Mouse (Mus musculus) forebrain, embryonic 14.5 days (tissue): Measurements from ENCODE around the gene Olfr286. TPM values are rescaled to one million over a fixed set of nuclear protein-coding genes. Genes with fewer than 3 reads are reported as not detected.

Experiments used
- ATAC-seq: fragments of 200-750 bp; cut with Nextera tagmentation; 2 replicates; pipeline ENCODE4 v1.8.0; 2017; ENCODE audit warnings: mild to moderate bottlenecking, moderate library complexity
- DNase-seq: peaks from one replicate; pipeline ENCODE4 v3.0.0-alpha.2; 2015; ENCODE audit warnings: low spot score
- H3K27ac ChIP-seq: fragments of 300-500 bp; sonication (generic); 2 replicates; pipeline ENCODE4 v1.5.1; 2014; ENCODE audit warnings: low read depth, mild to moderate bottlenecking, control low read depth, low read length, moderate library complexity
- H3K27me3 ChIP-seq: fragments of 300-500 bp; sonication (generic); replicated peaks from 2 replicates; pipeline ENCODE4 v1.6.1; 2014; ENCODE audit warnings: low read length, control low read depth, mixed read lengths; ENCODE audit not compliant: control insufficient read depth, insufficient read depth
- H3K36me3 ChIP-seq: fragments of 300-500 bp; sonication (generic); 2 replicates; pipeline ENCODE4 v1.6.1; 2014; ENCODE audit warnings: low read length, control low read depth; ENCODE audit not compliant: control insufficient read depth, insufficient read depth
- H3K4me1 ChIP-seq: fragments of 300-500 bp; sonication (generic); 2 replicates; pipeline ENCODE4 v1.6.1; 2014; ENCODE audit warnings: antibody characterized with exemption, low read length, control low read depth; ENCODE audit not compliant: control insufficient read depth, insufficient read depth
- H3K4me2 ChIP-seq: fragments of 300-500 bp; sonication (generic); 2 replicates; pipeline ENCODE4 v1.6.1; 2014; ENCODE audit warnings: mild to moderate bottlenecking, control low read depth, low read length
- H3K4me3 ChIP-seq: fragments of 300-500 bp; sonication (generic); 2 replicates; pipeline ENCODE4 v1.5.1; 2014; ENCODE audit warnings: low read depth, low read length, control low read depth
- H3K9ac ChIP-seq: fragments of 300-500 bp; sonication (generic); 2 replicates; pipeline ENCODE4 v1.6.1; 2014; ENCODE audit warnings: mild to moderate bottlenecking, low read length, control low read depth, moderate library complexity
- H3K9me3 ChIP-seq: fragments of 300-500 bp; sonication (generic); replicated peaks from 2 replicates; pipeline ENCODE4 v1.6.1; 2016; ENCODE audit warnings: low read length, control low read depth, mixed read lengths; ENCODE audit not compliant: control insufficient read depth
- WGBS: fragments of 180-500 bp; shearing (Covaris S2); extraction: QIAGEN DNeasy Blood & Tissue Kit; methylation state at CpG from one replicate; pipeline ENCODE4 v1.1.7; 2014; 5-methylcytosine and 5-hydroxymethylcytosine counted together
- polyA plus RNA-seq: library from polyadenylated mRNA; unstranded; fragments of >200 nt; fragmentation: Nextera tagmentation; extraction: Ambion mirVana; gene quantifications from 2 replicates; pipeline ENCODE4 v1.2.1, GENCODE M21; 2014

The Olfr286 gene
- not detected in 2 replicates for polyA plus RNA-seq

GRCm38 (mm10) chr15:98234350-98234749 lies at the start of gene Olfr286:
Olfr286 (minus strand) TSS chr15:98234450.
- Histone ChIP-seq H3K4me3 (no peak within 1 kb of the TSS), H3K4me1 (no peaks in the 10 kb centered on the region), H3K36me3 (no peaks in the 10 kb centered on the region), H3K9me3 (no peaks in the 10 kb centered on the region), H3K4me2 (no peak within 1 kb of the TSS), H3K27ac (no peak within 1 kb of the TSS), H3K9ac (no peak within 1 kb of the TSS), H3K27me3 (no peaks in the 10 kb centered on the region)
- WGBS, result 89% methylated on average over 4 of the region's 4 CpGs
- DNase-seq, result no peak
- no peak for ATAC-seq

GRCm38 (mm10) chr15:98257776-98258175 lies 23.5 kb upstream of the Olfr286 start:
- Histone ChIP-seq H3K9me3 (no peaks in the 10 kb centered on the region), H3K4me3 (no peak overlapping the region), H3K27me3 (no peaks in the 10 kb centered on the region), H3K4me1 (no peaks in the 10 kb centered on the region), H3K9ac (no peak overlapping the region), H3K4me2 (no peak overlapping the region), H3K27ac (no peak overlapping the region), H3K36me3 (no peaks in the 10 kb centered on the region)
- ATAC-seq (no peak), DNase-seq (no peak)
- WGBS, result 86% methylated on average over 7 of the region's 7 CpGs

GRCm38 (mm10) chr15:98257193-98257592 lies 22.9 kb upstream of the Olfr286 start, which contains the start of gene H1fnt:
H1fnt (minus strand) TSS chr15:98257293.
- DNase-seq, result no peak
- Histone ChIP-seq H3K36me3 (no peaks in the 10 kb centered on the region), H3K4me3 (no peak within 1 kb of the TSS), H3K27me3 (no peaks in the 10 kb centered on the region), H3K27ac (no peak within 1 kb of the TSS), H3K9ac (no peak within 1 kb of the TSS), H3K9me3 (no peaks in the 10 kb centered on the region), H3K4me1 (no peaks in the 10 kb centered on the region), H3K4me2 (no peak within 1 kb of the TSS)
- ATAC-seq, result no peak
- 91% methylated on average over 8 of the region's 8 CpGs for WGBS

GRCm38 (mm10) chr15:98256271-98256670 lies 22.0 kb upstream of the Olfr286 start:
- 95% methylated on average over 13 of the region's 13 CpGs for WGBS
- Histone ChIP-seq H3K9ac (no peak overlapping the region), H3K4me2 (no peak overlapping the region), H3K4me1 (no peaks in the 10 kb centered on the region), H3K36me3 (no peaks in the 10 kb centered on the region), H3K27me3 (no peaks in the 10 kb centered on the region), H3K27ac (no peak overlapping the region), H3K4me3 (no peak overlapping the region), H3K9me3 (no peaks in the 10 kb centered on the region)
- ATAC-seq (no peak), DNase-seq (no peak)

GRCm38 (mm10) chr15:98235442-98235841 lies 1.2 kb upstream of the Olfr286 start:
- Histone ChIP-seq H3K4me1 (no peaks in the 10 kb centered on the region), H3K9ac (no peak overlapping the region), H3K27ac (no peak overlapping the region), H3K4me3 (no peak overlapping the region), H3K4me2 (no peak overlapping the region), H3K9me3 (no peaks in the 10 kb centered on the region), H3K36me3 (no peaks in the 10 kb centered on the region), H3K27me3 (no peaks in the 10 kb centered on the region)
- DNase-seq (no peak), ATAC-seq (no peak)
- 93% methylated on average over 4 of the region's 4 CpGs for WGBS

- WGBS, result 67% methylated on average over 7 of the region's 7 CpGs
- ATAC-seq (no peak), DNase-seq (no peak)
- Histone ChIP-seq H3K9me3 (no peaks in the 10 kb centered on the region), H3K36me3 (no peaks in the 10 kb centered on the region), H3K4me1 (no peaks in the 10 kb centered on the region), H3K27me3 (no peaks in the 10 kb centered on the region), H3K27ac (no peak overlapping the region), H3K4me3 (no peak overlapping the region), H3K4me2 (no peak overlapping the region), H3K9ac (no peak overlapping the region)
Observed at GRCm38 (mm10) chr15:98226096-98226495, 8.2 kb downstream of the Olfr286 start.

- Histone ChIP-seq H3K4me1 (no peaks in the 10 kb centered on the region), H3K9me3 (no peaks in the 10 kb centered on the region), H3K4me3 (no peak overlapping the region), H3K27ac (no peak overlapping the region), H3K36me3 (no peaks in the 10 kb centered on the region), H3K4me2 (no peak overlapping the region), H3K27me3 (no peaks in the 10 kb centered on the region), H3K9ac (no peak overlapping the region)
- DNase-seq, result no peak
- WGBS, result 46% methylated on average over 16 of the region's 16 CpGs
- ATAC-seq, result no peak
Observed at GRCm38 (mm10) chr15:98225610-98226009, 8.6 kb downstream of the Olfr286 start.

- ATAC-seq, result no peak
- Histone ChIP-seq H3K27me3 (no peaks in the 10 kb centered on the region), H3K36me3 (no peaks in the 10 kb centered on the region)
Observed at GRCm38 (mm10) chr15:98222377-98222776, 11.9 kb downstream of the Olfr286 start.

GRCm38 (mm10) chr15:98220877-98221276 lies 13.4 kb downstream of the Olfr286 start, which contains the start of the genes Gm44579 and Olfr287:
Gm44579 (minus strand) TSS chr15:98220977.
Olfr287 (minus strand) TSS chr15:98221056.
- Histone ChIP-seq H3K27ac (no peak within 1 kb of the TSS), H3K4me2 (no peak within 1 kb of the TSS), H3K4me3 (no peak within 1 kb of the TSS), H3K9ac (no peak within 1 kb of the TSS), H3K27me3 (no peaks in the 10 kb centered on the region), H3K9me3 (no peaks in the 10 kb centered on the region), H3K4me1 (no peaks in the 10 kb centered on the region), H3K36me3 (no peaks in the 10 kb centered on the region)
- DNase-seq (no peak), ATAC-seq (no peak)
- WGBS, result 76% methylated on average over 4 of the region's 4 CpGs

More at GRCm38 (mm10) chr15:98222377-98222776, 11.9 kb downstream of the Olfr286 start:
- Histone ChIP-seq H3K4me2 (no peak overlapping the region), H3K4me1 (no peaks in the 10 kb centered on the region), H3K4me3 (no peak overlapping the region), H3K27ac (no peak overlapping the region), H3K9me3 (no peaks in the 10 kb centered on the region), H3K9ac (no peak overlapping the region)
- no peak for DNase-seq
